Mouse (Mus musculus) splenic B cell, adult 2 months (primary cell): ENCODE results near the gene Gm20662.

Source experiments
- DNase-seq: peaks from one replicate; pipeline ENCODE4 v3.0.0-alpha.2; 2011; ENCODE audit warnings: low read depth, low spot score
- H3K27me3 ChIP-seq: 2 replicates; pipeline ENCODE4 v1.6.1; 2012; ENCODE audit warnings: mild to moderate bottlenecking, low read length, moderate library complexity, mixed read lengths; ENCODE audit not compliant: control insufficient read depth, poor library complexity, insufficient read depth, severe bottlenecking
- H3K36me3 ChIP-seq: 2 replicates; pipeline ENCODE4 v1.6.1; 2012; ENCODE audit warnings: mild to moderate bottlenecking, low read length, moderate library complexity, mixed read lengths; ENCODE audit not compliant: control insufficient read depth, poor library complexity, insufficient read depth, severe bottlenecking

Gene Gm20662

DNA sequence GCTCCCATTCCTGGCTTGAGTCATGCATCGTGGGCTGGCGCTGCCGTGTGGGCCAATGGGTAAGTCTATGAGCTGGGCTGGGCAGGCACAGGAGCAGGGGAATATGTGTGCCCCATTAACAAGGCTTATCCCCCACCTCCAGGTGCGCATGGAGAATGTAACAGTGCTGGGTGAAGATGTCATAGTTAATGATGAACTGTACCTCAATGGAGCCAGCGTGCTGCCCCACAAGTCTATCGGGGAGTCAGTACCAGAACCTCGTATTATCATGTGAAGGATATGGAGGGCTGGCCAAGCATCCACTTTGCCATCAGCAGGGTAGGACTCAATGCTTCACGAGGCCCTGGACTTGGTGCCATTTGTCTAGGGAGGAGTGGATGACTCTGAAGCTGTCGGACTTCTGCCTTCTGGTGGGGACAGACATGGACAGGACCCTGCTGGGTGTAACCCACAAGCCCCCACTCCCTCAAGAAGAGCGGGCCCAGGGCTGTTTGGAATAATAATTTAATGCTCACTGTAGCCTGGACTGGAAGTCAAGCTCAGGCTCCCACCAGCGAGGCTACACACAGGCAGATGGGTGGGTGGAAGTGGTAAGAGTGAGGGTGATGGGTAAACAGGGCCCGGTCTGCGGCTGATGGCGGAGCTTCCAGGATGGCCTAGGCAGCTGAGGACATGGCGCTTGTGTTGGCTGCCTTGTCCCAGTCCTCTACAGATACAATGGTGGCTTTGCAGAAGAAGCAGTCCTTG lies 55.2 kb downstream of the Gm20662 start:
- DNase-seq, result no peak
- H3K27me3 ChIP-seq, result no peaks in the 10 kb centered on the region
- H3K36me3 ChIP-seq, result peaks cover 5% of the 10 kb centered on the region

DNA sequence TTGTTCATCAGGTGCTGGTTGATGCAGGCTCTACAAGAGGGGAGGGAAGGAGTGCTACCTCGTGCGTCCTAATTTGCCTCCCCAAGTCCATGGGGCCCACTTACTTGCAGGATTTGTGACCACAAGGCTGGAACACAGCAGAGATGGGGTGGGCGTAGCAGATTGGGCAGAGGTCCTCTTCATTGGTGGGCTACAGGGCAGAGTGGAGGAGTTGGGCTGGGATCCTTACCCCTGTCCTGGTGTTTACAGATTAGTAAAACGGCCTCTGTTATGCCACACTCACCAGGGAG lies 55.7 kb downstream of the Gm20662 start:
- Histone ChIP-seq H3K36me3 (peaks cover 8% of the 10 kb centered on the region), H3K27me3 (no peaks in the 10 kb centered on the region)
- no peak for DNase-seq

DNA sequence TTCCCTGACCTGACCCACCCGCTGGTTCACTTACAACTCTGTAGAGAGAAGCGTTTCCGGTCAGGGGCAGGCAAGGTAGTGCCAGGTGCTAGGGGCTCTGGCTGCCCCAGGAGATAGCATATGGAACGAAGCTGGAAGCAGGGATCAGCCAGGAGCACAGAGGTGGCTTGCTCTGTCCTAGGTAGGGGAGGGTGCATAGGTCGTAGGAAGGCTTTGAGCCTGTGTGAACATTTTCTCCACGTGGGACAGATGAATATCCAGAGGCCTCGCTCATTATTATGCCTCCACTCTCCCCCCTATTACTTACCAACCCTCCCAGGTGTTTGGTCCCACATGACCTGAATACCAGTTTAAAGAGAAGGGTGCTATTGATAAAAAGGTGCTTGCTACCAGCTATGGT lies 56.3 kb downstream of the Gm20662 start:
- Histone ChIP-seq H3K36me3 (peaks cover 8% of the 10 kb centered on the region), H3K27me3 (no peaks in the 10 kb centered on the region)
- DNase-seq, result no peak

DNA sequence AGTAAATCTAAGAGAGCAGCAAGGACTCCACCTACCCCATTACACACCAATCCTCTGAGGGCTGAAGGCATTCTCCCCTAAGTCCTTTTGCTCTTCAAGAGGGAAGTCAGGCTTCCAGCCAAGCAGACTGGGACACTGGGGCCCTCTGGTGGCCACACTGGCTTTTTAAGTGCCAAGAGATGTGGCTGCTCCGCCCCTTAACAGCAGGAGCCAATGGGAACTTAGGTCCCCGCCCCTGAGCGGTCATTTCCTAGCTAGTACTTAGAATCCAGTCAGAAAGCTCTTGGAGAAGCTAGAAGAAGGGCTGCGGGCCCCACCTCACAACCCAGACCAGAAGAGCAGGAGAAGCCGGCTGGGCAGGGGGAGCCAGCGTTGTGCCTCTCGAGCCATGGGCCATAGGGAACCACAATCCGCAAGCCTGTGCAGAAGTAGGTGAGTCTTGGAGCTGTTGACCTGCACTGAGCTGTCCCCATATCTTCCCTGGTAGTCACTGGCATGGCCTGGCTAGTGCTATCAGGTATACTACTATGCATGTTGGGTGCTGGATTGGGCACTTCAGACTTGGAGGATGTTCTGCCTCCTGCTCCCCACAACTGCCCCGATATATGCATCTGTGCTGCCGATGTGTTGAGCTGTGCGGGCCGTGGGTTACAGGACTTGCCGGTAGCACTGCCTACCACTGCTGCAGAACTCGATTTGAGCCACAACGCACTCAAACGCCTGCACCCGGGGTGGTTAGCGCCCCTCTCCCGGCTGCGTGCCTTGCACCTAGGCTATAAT lies 56.9 kb downstream of the Gm20662 start, which contains the start of gene Amigo3:
Amigo3 (plus strand) TSS at position 275 of the 780 bp plus-strand sequence.
- no peaks in the 10 kb centered on the region for H3K27me3 ChIP-seq
- peak; percentile 97 for DNase-seq
- H3K36me3 ChIP-seq, result peaks cover 8% of the 10 kb centered on the region

DNA sequence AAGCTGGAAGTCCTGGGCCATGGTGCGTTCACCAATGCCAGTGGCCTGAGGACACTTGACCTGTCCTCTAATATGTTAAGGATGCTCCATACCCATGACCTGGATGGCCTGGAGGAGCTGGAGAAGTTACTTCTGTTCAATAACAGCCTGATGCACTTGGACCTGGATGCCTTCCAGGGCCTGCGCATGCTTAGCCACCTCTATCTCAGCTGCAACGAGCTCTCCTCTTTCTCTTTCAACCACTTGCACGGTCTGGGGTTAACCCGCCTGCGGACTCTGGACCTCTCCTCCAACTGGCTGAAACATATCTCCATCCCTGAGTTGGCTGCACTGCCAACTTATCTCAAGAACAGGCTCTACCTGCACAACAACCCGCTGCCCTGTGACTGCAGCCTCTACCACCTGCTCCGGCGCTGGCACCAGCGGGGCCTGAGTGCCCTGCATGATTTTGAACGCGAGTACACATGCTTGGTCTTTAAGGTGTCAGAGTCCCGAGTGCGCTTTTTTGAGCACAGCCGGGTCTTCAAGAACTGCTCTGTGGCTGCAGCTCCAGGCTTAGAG lies 57.6 kb downstream of the Gm20662 start:
- peaks cover 10% of the 10 kb centered on the region for H3K36me3 ChIP-seq
- no peaks in the 10 kb centered on the region for H3K27me3 ChIP-seq
- DNase-seq, result no peak

DNA sequence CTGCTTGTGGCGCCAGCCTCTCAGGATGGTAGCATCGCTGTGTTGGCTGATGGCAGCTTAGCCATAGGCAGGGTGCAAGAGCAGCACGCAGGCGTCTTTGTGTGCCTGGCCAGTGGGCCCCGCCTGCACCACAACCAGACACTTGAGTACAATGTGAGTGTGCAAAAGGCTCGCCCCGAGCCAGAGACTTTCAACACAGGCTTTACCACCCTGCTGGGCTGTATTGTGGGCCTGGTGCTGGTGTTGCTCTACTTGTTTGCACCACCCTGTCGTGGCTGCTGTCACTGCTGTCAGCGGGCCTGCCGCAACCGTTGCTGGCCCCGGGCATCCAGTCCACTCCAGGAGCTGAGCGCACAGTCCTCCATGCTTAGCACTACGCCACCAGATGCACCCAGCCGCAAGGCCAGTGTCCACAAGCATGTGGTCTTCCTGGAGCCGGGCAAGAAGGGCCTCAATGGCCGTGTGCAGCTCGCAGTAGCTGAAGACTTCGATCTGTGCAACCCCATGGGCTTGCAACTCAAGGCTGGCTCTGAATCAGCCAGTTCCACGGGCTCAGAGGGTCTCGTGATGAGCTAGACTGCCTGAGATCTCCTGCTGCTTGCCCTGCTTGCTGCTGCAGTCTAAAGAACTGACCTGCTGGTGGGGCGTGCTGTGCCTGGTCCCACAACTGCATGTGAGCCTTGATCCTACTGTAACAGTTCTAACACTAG lies 58.3 kb downstream of the Gm20662 start:
- Histone ChIP-seq H3K27me3 (no peaks in the 10 kb centered on the region), H3K36me3 (peaks cover 10% of the 10 kb centered on the region)
- DNase-seq, result no peak

DNA sequence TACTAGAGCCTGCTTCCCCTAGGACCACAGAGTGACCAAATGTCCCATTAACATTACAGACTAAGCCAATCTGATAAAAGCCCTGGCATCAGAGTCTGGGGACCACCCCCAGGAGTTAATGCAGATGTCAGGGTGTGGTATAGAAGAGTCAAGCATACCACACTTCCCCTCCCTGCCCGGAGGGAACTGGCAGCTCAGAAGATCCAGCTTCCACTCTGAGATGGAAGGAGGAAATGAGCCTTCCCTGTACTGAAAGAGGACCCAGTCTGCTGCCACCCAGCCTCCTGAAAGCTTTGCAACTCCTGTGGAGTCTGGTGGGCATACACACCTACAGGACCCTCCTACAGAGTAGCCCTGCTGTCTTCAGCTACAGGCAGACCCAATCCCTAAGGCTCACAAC lies 58.9 kb downstream of the Gm20662 start:
- Histone ChIP-seq H3K27me3 (no peaks in the 10 kb centered on the region), H3K36me3 (peaks cover 12% of the 10 kb centered on the region)
- DNase-seq, result no peak

DNA sequence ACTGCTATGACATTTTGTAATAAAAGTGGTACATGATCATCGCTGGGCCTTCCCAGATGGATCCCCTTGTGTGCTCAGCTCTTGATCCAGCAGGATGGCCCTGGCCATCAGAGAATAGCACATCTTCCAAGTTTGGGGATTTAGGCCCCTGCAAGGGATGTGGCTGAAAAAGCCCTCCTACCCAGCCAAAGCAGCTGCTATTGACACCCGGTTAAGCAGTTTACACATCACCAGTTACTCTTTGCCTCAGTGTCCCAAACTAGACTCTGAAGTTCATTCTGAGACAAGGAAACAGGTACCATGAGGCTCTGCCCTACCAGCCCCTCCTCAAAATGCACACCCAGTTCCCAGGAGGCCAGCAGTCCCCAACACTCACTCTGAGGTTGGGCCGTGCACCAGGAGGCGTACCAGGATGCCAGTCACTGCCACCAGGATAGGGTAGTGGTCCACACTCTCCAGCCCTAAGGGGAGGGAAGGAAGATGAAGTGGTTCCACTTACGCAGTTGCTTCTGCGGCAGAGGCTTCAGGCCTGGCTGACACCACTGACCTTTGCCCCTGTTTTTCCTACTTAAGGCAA lies 59.6 kb downstream of the Gm20662 start:
- H3K27me3 ChIP-seq, result no peaks in the 10 kb centered on the region
- peaks cover 14% of the 10 kb centered on the region for H3K36me3 ChIP-seq
- DNase-seq, result no peak

DNA sequence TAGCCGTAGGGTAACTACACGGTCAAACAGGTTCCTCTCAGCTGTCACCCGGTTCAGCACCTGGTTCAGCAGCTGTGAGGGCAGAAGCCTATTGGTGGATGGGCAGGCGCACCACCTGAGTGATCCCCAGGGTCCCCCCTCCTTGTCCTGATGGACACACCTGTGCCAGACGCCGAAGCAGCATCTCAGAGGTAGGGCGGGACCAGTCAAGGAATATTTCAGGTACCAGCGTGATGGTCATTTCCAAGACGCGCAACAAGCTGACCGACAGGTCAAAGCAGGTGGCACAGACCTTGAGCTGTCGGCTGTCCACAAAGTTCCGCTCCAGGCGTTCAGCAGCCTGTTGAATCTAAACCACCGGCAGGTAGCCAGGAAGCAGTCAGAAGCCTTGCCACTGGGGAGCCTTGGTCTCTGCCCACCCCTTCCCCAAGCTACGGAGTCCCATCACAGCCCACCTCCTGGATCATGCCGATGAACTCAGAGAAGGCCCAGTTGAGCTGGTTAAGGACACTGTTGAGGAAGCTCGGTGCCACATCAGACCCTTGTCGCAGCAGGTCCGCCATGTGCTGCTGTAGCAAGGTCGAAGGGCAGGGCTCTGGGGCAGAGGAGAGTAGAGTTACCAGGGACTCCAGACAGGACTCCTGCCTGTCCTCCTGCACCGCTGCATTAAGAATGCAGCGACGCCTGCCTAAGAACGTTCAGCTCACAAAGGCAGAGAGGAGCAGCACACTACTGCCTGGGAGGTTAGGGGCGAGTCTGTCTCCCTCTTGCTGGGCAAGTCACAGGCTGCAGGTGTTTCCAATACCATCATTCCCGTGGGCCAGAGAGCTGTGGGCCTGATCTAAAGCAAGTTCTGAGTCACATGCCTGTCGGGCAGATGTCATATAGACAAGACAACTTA lies 60.5 kb downstream of the Gm20662 start:
- Histone ChIP-seq H3K36me3 (peaks cover 12% of the 10 kb centered on the region), H3K27me3 (no peaks in the 10 kb centered on the region)
- DNase-seq, result no peak

DNA sequence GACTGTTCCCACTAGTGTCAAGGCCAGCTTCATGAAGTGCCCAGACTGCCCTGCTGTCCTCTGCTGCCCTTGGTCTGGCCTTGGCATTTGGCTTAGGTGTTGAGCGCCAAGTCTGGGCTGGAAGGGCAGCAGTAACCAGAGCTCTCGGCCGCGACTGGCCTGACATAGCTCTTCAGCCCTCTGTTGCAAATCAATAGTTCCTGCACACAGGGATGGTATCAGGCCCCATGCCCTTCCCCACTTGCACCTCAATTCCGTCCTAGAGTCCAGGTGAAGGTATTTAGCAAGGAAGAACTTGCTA lies 61.1 kb downstream of the Gm20662 start:
- Histone ChIP-seq H3K27me3 (no peaks in the 10 kb centered on the region), H3K36me3 (peaks cover 16% of the 10 kb centered on the region)
- DNase-seq, result no peak

DNA sequence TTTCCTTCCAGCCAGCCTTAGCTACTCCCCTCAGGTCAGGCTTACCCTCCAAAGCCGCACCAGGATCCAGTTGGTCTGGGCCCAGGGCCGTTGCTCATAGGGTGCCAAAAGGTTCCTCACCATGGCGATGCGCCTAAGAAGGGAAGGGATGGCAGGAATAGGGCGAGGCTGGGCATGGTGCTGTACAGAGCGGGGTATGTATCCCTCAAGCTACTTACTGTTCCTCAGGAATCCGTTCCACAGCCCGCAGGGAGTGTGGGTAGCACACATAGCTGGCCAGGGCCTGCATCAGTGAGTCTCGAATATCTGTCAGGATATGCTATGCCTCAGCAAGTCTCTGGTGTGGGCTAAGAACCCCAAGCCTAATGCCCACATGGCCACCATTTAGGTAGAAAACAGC lies 62.1 kb downstream of the Gm20662 start:
- Histone ChIP-seq H3K27me3 (no peaks in the 10 kb centered on the region), H3K36me3 (peaks cover 18% of the 10 kb centered on the region)
- DNase-seq, result no peak

DNA sequence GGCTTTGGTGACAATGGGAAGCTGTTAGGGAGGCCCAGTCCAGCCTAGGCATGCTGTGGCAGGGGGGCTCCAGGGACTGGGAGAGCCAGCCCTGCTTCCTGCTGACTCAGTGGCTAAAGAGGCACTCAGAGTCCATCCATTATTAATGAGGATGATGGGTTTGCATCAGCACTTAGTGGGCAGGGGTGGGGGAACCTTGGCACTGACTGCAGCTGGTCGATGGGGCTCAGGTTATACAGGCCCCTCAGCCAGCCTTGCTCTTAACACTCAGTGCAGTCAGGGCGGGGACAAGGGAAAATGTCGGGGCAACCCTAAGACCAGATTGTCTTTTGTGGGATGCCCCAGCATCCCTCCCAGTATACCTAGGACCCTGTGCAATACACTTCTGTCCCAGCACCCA lies 66.0 kb downstream of the Gm20662 start:
- peaks cover 15% of the 10 kb centered on the region for H3K36me3 ChIP-seq
- DNase-seq, result no peak
- H3K27me3 ChIP-seq, result no peaks in the 10 kb centered on the region

DNA sequence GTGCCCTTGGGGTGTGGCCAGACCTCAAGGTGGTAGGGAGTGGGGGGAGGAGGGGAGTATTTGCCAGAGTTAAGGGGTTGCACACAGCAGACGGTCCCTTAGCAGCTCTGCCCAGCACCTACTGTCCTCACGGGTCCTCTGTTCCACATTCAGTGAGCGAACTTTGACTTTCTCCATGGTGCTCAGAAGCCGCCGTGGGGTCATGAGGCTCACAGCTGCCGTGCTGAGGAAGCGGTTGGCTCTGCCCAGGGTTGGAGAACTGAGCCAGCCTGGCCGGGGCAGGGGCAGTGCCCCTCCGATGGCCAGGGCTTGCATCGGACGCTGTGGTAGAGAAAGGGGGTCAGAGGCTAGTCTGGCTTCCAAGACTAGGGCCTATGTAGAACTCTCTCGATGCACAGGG lies 67.2 kb downstream of the Gm20662 start:
- no peaks in the 10 kb centered on the region for H3K27me3 ChIP-seq
- DNase-seq, result no peak
- H3K36me3 ChIP-seq, result peaks cover 15% of the 10 kb centered on the region

DNA sequence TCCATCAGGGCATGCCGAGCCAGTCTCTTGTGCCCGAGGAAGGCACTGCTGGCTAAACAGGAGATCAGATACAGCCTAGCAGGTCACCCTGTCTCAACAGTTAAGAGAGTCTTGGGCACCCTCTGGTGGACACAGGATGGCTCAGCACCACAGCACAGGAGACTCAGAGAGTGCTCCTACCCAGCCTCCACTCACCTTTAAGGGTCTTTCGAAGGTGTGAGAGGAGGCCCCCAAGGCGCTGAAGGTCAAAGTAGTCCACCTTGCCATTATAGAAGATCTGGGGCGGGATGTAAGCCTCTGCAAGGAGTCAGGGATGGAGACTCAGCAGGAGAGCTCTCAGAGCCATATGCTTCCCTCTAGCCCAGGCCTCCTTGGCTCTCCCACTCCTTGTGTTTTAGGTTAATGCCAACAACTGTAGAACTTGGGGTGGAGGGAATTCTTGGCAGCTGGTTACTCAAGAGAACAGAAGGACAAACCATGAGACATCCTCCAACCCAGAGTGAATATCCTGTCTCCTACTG lies 69.4 kb downstream of the Gm20662 start:
- DNase-seq, result peak; percentile 71
- H3K27me3 ChIP-seq, result no peaks in the 10 kb centered on the region
- H3K36me3 ChIP-seq, result peaks cover 12% of the 10 kb centered on the region
